Mouse (Mus musculus): ENCODE data around the gene Ppa1. TPM values are rescaled to one million over a fixed set of nuclear protein-coding genes. Genes with fewer than 3 reads are reported as not detected.

The Ppa1 gene
- polyA plus RNA-seq, 1 experiment from 2014 or later = 158 TPM

- H3K36me3 ChIP-seq (ENCODE audit: control insufficient read depth, insufficient read depth, low read length) = peaks cover 9% of the 10 kb centered on the region
- 88% methylated on average over 18 of the region's 18 CpGs for WGBS (ENCODE audit: insufficient replicate concordance)
- no peak overlapping the region for H3K4me2 ChIP-seq
- H3K4me3 ChIP-seq (ENCODE audit: low read depth, low read length) = no peak overlapping the region
- ATAC-seq (replicated peaks; ENCODE audit: insufficient number of reproducible peaks, low FRiP score, low TSS enrichment) = no peak
- no peak overlapping the region for H3K27ac ChIP-seq (ENCODE audit: low read depth, low read length)
- H3K9ac ChIP-seq (ENCODE audit: low read depth, low read length) = no peak overlapping the region
- no peaks in the 10 kb centered on the region for H3K9me3 ChIP-seq (replicated peaks; ENCODE audit: control insufficient read depth, low read length)
- H3K27me3 ChIP-seq (ENCODE audit: control insufficient read depth, insufficient read depth, low read length) = no peaks in the 10 kb centered on the region
- no peaks in the 10 kb centered on the region for H3K4me1 ChIP-seq (ENCODE audit: control insufficient read depth, insufficient read depth, low read length)
These were observed 8.9 kb downstream of the Ppa1 start for GRCm38 (mm10) chr10:61656928-61657882.

- ATAC-seq (replicated peaks; ENCODE audit: insufficient number of reproducible peaks, low FRiP score, low TSS enrichment) = no peak
- 31% methylated on average over 4 of the region's 4 CpGs for WGBS (ENCODE audit: insufficient replicate concordance)
- Histone ChIP-seq H3K27me3 (ENCODE audit: control insufficient read depth, insufficient read depth, low read length) (no peaks in the 10 kb centered on the region), H3K4me2 (no peak overlapping the region), H3K4me3 (ENCODE audit: low read depth, low read length) (no peak overlapping the region), H3K27ac (ENCODE audit: low read depth, low read length) (no peak overlapping the region), H3K9ac (ENCODE audit: low read depth, low read length) (no peak overlapping the region), H3K4me1 (ENCODE audit: control insufficient read depth, insufficient read depth, low read length) (0 out of 2 replicates have a peak, but pooled peaks cover 3% of the 10 kb centered on the region), H3K36me3 (ENCODE audit: control insufficient read depth, insufficient read depth, low read length) (peaks cover 9% of the 10 kb centered on the region), H3K9me3 (replicated peaks; ENCODE audit: control insufficient read depth, low read length) (no peaks in the 10 kb centered on the region)
These were observed 9.6 kb downstream of the Ppa1 start for GRCm38 (mm10) chr10:61657985-61658384.

- H3K9me3 ChIP-seq (replicated peaks; ENCODE audit: control insufficient read depth, low read length) = no peaks in the 10 kb centered on the region
- H3K36me3 ChIP-seq (ENCODE audit: control insufficient read depth, insufficient read depth, low read length) = peaks cover 21% of the 10 kb centered on the region
- H3K27me3 ChIP-seq (ENCODE audit: control insufficient read depth, insufficient read depth, low read length) = no peaks in the 10 kb centered on the region
- 81% methylated on average over 8 of the region's 8 CpGs for WGBS (ENCODE audit: insufficient replicate concordance)
- H3K4me2 ChIP-seq = no peak overlapping the region
- H3K4me3 ChIP-seq (ENCODE audit: low read depth, low read length) = no peak overlapping the region
- no peak overlapping the region for H3K27ac ChIP-seq (ENCODE audit: low read depth, low read length)
- no peak for ATAC-seq (replicated peaks; ENCODE audit: insufficient number of reproducible peaks, low FRiP score, low TSS enrichment)
- H3K9ac ChIP-seq (ENCODE audit: low read depth, low read length) = no peak overlapping the region
- H3K4me1 ChIP-seq (ENCODE audit: control insufficient read depth, insufficient read depth, low read length) = 0 out of 2 replicates have a peak, but pooled peaks cover 3% of the 10 kb centered on the region
These were observed 13.5 kb downstream of the Ppa1 start for GRCm38 (mm10) chr10:61661887-61662286.

GRCm38 (mm10) chr10:61662391-61662988, 14.1 kb downstream of the Ppa1 start:
- no peak overlapping the region for H3K9ac ChIP-seq (ENCODE audit: low read depth, low read length)
- 67% methylated on average over 10 of the region's 10 CpGs for WGBS (ENCODE audit: insufficient replicate concordance)
- no peak overlapping the region for H3K4me2 ChIP-seq
- H3K36me3 ChIP-seq (ENCODE audit: control insufficient read depth, insufficient read depth, low read length) = peaks cover 21% of the 10 kb centered on the region
- H3K27ac ChIP-seq (ENCODE audit: low read depth, low read length) = no peak overlapping the region
- no peaks in the 10 kb centered on the region for H3K9me3 ChIP-seq (replicated peaks; ENCODE audit: control insufficient read depth, low read length)
- no peak overlapping the region for H3K4me3 ChIP-seq (ENCODE audit: low read depth, low read length)
- 0 out of 2 replicates have a peak, but pooled peaks cover 3% of the 10 kb centered on the region for H3K4me1 ChIP-seq (ENCODE audit: control insufficient read depth, insufficient read depth, low read length)
- ATAC-seq (replicated peaks; ENCODE audit: insufficient number of reproducible peaks, low FRiP score, low TSS enrichment) = no peak
- H3K27me3 ChIP-seq (ENCODE audit: control insufficient read depth, insufficient read depth, low read length) = no peaks in the 10 kb centered on the region

- no peak for ATAC-seq (replicated peaks; ENCODE audit: insufficient number of reproducible peaks, low FRiP score, low TSS enrichment)
- Histone ChIP-seq H3K9ac (ENCODE audit: low read depth, low read length) (no peak overlapping the region), H3K27ac (ENCODE audit: low read depth, low read length) (no peak overlapping the region), H3K27me3 (ENCODE audit: control insufficient read depth, insufficient read depth, low read length) (no peaks in the 10 kb centered on the region), H3K4me3 (ENCODE audit: low read depth, low read length) (no peak overlapping the region), H3K36me3 (ENCODE audit: control insufficient read depth, insufficient read depth, low read length) (peaks cover 30% of the 10 kb centered on the region), H3K4me2 (no peak overlapping the region), H3K9me3 (replicated peaks; ENCODE audit: control insufficient read depth, low read length) (no peaks in the 10 kb centered on the region), H3K4me1 (ENCODE audit: control insufficient read depth, insufficient read depth, low read length) (0 out of 2 replicates have a peak, but pooled peaks cover 3% of the 10 kb centered on the region)
- WGBS (ENCODE audit: insufficient replicate concordance) = 92% methylated on average over 10 of the region's 10 CpGs
These were observed 16.8 kb downstream of the Ppa1 start for GRCm38 (mm10) chr10:61665111-61665510.

- ATAC-seq (replicated peaks; ENCODE audit: insufficient number of reproducible peaks, low FRiP score, low TSS enrichment) = no peak
- Histone ChIP-seq H3K9ac (ENCODE audit: low read depth, low read length) (no peak overlapping the region), H3K4me2 (no peak overlapping the region), H3K36me3 (ENCODE audit: control insufficient read depth, insufficient read depth, low read length) (peaks cover 35% of the 10 kb centered on the region), H3K4me1 (ENCODE audit: control insufficient read depth, insufficient read depth, low read length) (0 out of 2 replicates have a peak, but pooled peaks cover 3% of the 10 kb centered on the region), H3K4me3 (ENCODE audit: low read depth, low read length) (no peak overlapping the region), H3K27me3 (ENCODE audit: control insufficient read depth, insufficient read depth, low read length) (no peaks in the 10 kb centered on the region), H3K9me3 (replicated peaks; ENCODE audit: control insufficient read depth, low read length) (no peaks in the 10 kb centered on the region), H3K27ac (ENCODE audit: low read depth, low read length) (no peak overlapping the region)
- WGBS (ENCODE audit: insufficient replicate concordance) = 76% methylated on average over 3 of the region's 3 CpGs
These were observed 17.3 kb downstream of the Ppa1 start for GRCm38 (mm10) chr10:61665651-61666050.

- Histone ChIP-seq H3K9me3 (replicated peaks; ENCODE audit: control insufficient read depth, low read length) (no peaks in the 10 kb centered on the region), H3K4me3 (ENCODE audit: low read depth, low read length) (no peak overlapping the region), H3K36me3 (ENCODE audit: control insufficient read depth, insufficient read depth, low read length) (peaks cover 34% of the 10 kb centered on the region), H3K4me2 (no peak overlapping the region), H3K4me1 (ENCODE audit: control insufficient read depth, insufficient read depth, low read length) (no peaks in the 10 kb centered on the region), H3K9ac (ENCODE audit: low read depth, low read length) (no peak overlapping the region), H3K27me3 (ENCODE audit: control insufficient read depth, insufficient read depth, low read length) (no peaks in the 10 kb centered on the region), H3K27ac (ENCODE audit: low read depth, low read length) (no peak overlapping the region)
- ATAC-seq (replicated peaks; ENCODE audit: insufficient number of reproducible peaks, low FRiP score, low TSS enrichment) = no peak
- WGBS (ENCODE audit: insufficient replicate concordance) = 87% methylated on average over 7 of the region's 7 CpGs
These were observed 20.9 kb downstream of the Ppa1 start for GRCm38 (mm10) chr10:61669289-61669688.

- no peak overlapping the region for H3K4me3 ChIP-seq (ENCODE audit: low read depth, low read length)
- no peak overlapping the region for H3K9ac ChIP-seq (ENCODE audit: low read depth, low read length)
- no peak for ATAC-seq (replicated peaks; ENCODE audit: insufficient number of reproducible peaks, low FRiP score, low TSS enrichment)
- no peaks in the 10 kb centered on the region for H3K27me3 ChIP-seq (ENCODE audit: control insufficient read depth, insufficient read depth, low read length)
- no peaks in the 10 kb centered on the region for H3K9me3 ChIP-seq (replicated peaks; ENCODE audit: control insufficient read depth, low read length)
- no peak overlapping the region for H3K4me2 ChIP-seq
- no peaks in the 10 kb centered on the region for H3K4me1 ChIP-seq (ENCODE audit: control insufficient read depth, insufficient read depth, low read length)
- H3K36me3 ChIP-seq (ENCODE audit: control insufficient read depth, insufficient read depth, low read length) = peaks cover 32% of the 10 kb centered on the region
- no peak overlapping the region for H3K27ac ChIP-seq (ENCODE audit: low read depth, low read length)
These were observed 21.5 kb downstream of the Ppa1 start for GRCm38 (mm10) chr10:61669896-61670295.

Data from heart, embryonic 11.5 days (tissue).